Mouse (Mus musculus) erythroid progenitor cell, adult 5-6 weeks (primary cell): ENCODE results near the gene Carmil3. TPM values are rescaled to one million over a fixed set of nuclear protein-coding genes. Genes with fewer than 3 reads are reported as not detected.

Experiments used
- ATAC-seq: replicated peaks from 2 replicates; pipeline ENCODE4 v1.8.0; 2016; ENCODE audit warnings: moderate number of reproducible peaks, mild to moderate bottlenecking, moderate TSS enrichment, inconsistent platforms; ENCODE audit not compliant: poor library complexity, low FRiP score, severe bottlenecking
- total RNA-seq, 2 experiments: library from RNA; stranded (forward) in 1 of 2; stranded (reverse) in 1 of 2; fragments of 150-400 nt in 1 of 2; fragments of 186-747, 209-891 nt in 1 of 2; gene quantifications; 2 replicates each; pipeline versions ENCODE4 v1.2.3 to v1.2.4; 2015 to 2017; ENCODE audit warnings: low replicate concordance in 2 of 2

The Carmil3 gene
- total RNA-seq, 2 experiments from 2014 or later = 0.42 TPM; not detected in 1

DNA sequence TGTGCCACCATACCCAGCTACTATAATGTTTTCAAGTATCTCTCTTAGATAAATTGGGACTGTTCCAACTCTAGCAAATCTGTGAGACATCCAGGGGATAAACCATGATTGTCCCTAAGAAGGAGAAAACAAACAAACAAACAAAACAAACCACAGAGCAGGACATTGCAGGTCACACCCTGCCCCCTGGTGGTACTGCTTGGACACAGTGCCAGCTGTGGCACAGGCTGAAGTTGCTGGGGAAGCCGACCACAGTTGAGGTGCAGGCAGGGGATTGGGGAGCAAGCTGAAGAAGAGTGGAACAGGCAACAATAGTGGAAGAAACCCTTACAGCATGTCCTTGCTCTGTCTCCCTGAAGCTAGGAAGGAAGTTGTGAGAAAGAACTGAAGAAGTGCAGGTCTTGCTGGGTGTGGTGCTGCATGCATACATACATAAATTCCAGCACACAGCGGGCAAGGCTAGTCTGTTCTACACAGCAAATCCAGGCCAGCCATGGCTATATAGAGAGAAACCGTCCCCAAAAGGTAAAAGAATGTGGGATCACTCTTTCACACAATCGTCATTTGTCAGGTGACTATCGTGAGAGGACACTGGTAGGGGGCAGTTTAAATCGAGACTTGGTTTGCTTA, 45.8 kb downstream of the Carmil3 start:
- no peak for ATAC-seq

DNA sequence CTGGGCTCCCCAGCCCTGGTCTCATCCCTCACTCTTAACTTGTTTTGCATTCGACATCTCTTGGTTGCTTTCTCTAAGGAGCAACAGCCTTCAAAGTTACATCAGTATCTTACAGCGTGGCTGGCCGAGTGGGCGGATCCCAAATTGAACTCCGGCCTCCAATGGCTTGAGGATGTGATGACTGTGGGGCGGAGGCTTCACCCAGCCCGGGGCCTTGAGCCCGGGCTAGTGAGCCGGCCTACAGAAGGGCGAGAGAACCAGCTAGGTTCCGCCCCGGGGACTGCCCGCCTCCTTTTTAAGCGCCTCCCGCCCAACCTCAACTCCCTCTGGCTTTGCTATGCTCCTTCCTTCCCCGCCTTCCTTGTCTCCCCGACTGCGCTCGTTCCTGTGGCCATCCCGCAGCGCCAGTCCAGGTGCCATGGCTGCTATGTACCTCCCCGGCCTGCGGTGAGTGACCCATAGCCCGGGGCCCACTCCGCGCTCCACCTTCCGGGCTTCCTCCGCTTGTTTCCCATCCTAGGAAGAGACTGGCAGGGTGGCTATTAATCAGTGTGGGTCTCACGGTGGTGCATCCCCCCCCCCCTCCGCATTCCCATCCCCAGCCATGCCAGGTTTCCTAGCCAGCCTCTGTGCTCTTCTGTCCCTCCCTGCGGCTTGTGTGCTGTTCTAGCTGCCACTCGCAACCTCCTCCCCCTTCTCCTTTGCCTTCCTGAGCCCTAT, 49.8 kb downstream of the Carmil3 start, which contains the start of gene Pck2:
TSS of gene Pck2 (plus strand) at position 200 of the 720 bp plus-strand sequence.
- ATAC-seq = peak; percentile 86

- peak; percentile 25 for ATAC-seq
Measured at GRCm38 (mm10) chr14:55540787-55541321, 50.4 kb downstream of the Carmil3 start.

DNA sequence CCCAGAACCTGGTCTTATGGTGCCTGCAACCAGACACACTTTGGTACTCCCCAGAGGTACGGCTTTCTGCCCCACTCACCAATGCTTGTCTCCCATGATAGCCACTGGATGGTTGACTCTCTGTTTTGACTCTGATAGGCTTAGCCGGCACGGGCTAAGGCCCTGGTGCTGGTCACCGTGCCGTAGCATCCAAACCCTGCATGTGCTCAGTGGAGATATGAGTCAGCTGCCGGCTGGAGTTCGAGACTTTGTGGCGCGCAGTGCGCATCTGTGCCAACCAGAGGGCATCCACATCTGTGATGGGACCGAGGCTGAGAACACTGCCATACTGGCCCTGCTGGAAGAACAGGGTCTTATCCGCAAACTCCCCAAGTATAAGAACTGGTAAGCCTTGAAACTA, 51.8 kb downstream of the Carmil3 start:
- ATAC-seq = peak; percentile 72

- no peak for ATAC-seq
Measured at GRCm38 (mm10) chr14:55544334-55544733, 53.9 kb downstream of the Carmil3 start.

- ATAC-seq = no peak
Measured at GRCm38 (mm10) chr14:55550191-55550590, 59.7 kb downstream of the Carmil3 start.

DNA sequence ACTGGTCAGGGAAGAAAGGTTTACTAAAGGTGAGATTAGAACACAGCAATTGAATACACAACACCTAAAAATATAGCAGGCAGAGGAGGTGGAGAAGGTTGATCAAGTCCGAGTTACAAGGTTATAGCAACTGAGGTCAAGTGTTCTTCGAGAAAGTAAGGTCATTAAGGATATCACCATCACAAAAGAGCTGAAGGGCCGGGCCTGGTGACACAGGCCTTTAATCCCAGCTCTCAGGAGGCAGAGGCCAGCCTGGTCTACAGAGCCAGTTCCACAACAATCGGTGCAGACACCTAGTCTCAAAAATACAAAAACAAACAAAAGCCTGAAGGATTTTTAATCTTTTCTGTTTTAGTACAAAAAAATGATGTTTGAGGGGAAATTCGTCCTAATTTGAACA, 60.9 kb downstream of the Carmil3 start:
- no peak for ATAC-seq

GRCm38 (mm10) chr14:55551794-55552193, 61.3 kb downstream of the Carmil3 start:
- no peak for ATAC-seq

GRCm38 (mm10) chr14:55554635-55555034, 64.2 kb downstream of the Carmil3 start:
- ATAC-seq = no peak

DNA sequence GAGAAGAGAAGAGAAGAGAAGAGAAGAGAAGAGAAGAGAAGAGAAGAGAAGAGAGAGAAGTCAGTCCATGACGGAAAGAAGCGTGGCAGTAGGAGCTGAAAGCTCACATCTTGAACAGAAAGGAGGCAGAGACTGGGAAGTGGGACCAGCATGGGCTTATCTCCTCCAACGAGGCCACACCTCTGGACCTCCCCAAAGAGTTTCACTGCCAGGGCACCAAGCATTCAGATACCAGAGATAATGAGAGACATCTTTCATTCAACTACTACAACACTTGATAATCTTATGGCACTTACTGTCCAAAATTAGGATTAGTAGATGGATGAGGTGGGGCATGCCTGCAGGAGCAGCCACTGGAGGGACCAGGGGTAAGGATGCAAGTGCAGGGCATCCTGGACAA, 65.3 kb downstream of the Carmil3 start:
- ATAC-seq = no peak

GRCm38 (mm10) chr14:55557003-55557402, 66.6 kb downstream of the Carmil3 start:
- ATAC-seq = no peak

- ATAC-seq = no peak
Measured at GRCm38 (mm10) chr14:55557587-55557986, 67.1 kb downstream of the Carmil3 start.

Other genes with a start within 250 kb of the Carmil3 start
- 15.5 and 26.4 TPM in 2 replicates for gene Dhrs4, start 11.9 kb upstream of the Carmil3 start, total RNA-seq (2015; ENCODE audit: low replicate concordance)
- 21.8 and 34.7 TPM in 2 replicates for gene Dhrs4, start 11.9 kb upstream of the Carmil3 start, total RNA-seq (2017; ENCODE audit: low replicate concordance)
- not detected in 2 replicates for gene Cpne6, start 19.8 kb downstream of the Carmil3 start, total RNA-seq (2015; ENCODE audit: low replicate concordance)
- not detected in 2 replicates for gene Cpne6, start 19.8 kb downstream of the Carmil3 start, total RNA-seq (2017; ENCODE audit: low replicate concordance)
- 0.84 TPM in 1 of 2 replicates, not detected in the other for gene Nrl, start 34.3 kb downstream of the Carmil3 start, total RNA-seq (2015; ENCODE audit: low replicate concordance)
- gene Nrl, start 34.3 kb downstream of the Carmil3 start, total RNA-seq (2017; ENCODE audit: low replicate concordance) = 0.51 and 0.98 TPM in 2 replicates
- gene Pck2, start 49.6 kb downstream of the Carmil3 start, total RNA-seq (2015; ENCODE audit: low replicate concordance) = 79.3 and 89.7 TPM in 2 replicates
- gene Pck2, start 49.6 kb downstream of the Carmil3 start, total RNA-seq (2017; ENCODE audit: low replicate concordance) = 112 and 125 TPM in 2 replicates
- gene Dcaf11, start 69.4 kb downstream of the Carmil3 start, total RNA-seq (2015; ENCODE audit: low replicate concordance) = 31.0 and 44.0 TPM in 2 replicates
- 20.2 and 39.3 TPM in 2 replicates for gene Dcaf11, start 69.4 kb downstream of the Carmil3 start, total RNA-seq (2017; ENCODE audit: low replicate concordance)
- gene A730061H03Rik, start 69.8 kb downstream of the Carmil3 start, total RNA-seq (2015; ENCODE audit: low replicate concordance) = 6.5 TPM in 1 of 2 replicates, not detected in the other
- not detected in 2 replicates for gene A730061H03Rik, start 69.8 kb downstream of the Carmil3 start, total RNA-seq (2017; ENCODE audit: low replicate concordance)
- not detected in 2 replicates for gene Fitm1, start 85.0 kb downstream of the Carmil3 start, total RNA-seq (2015; ENCODE audit: low replicate concordance)
- gene Fitm1, start 85.0 kb downstream of the Carmil3 start, total RNA-seq (2017; ENCODE audit: low replicate concordance) = not detected in 2 replicates
- gene Psme1, start 87.5 kb downstream of the Carmil3 start, total RNA-seq (2015; ENCODE audit: low replicate concordance) = 287 and 391 TPM in 2 replicates
- gene Psme1, start 87.5 kb downstream of the Carmil3 start, total RNA-seq (2017; ENCODE audit: low replicate concordance) = 37.7 and 64.8 TPM in 2 replicates
- gene Emc9, start 94.7 kb downstream of the Carmil3 start, total RNA-seq (2015; ENCODE audit: low replicate concordance) = 11.7 and 19.8 TPM in 2 replicates
- gene Emc9, start 94.7 kb downstream of the Carmil3 start, total RNA-seq (2017; ENCODE audit: low replicate concordance) = 3.3 and 14.8 TPM in 2 replicates
- 112 and 141 TPM in 2 replicates for gene Psme2, start 100.5 kb downstream of the Carmil3 start, total RNA-seq (2015; ENCODE audit: low replicate concordance)
- 45.1 and 109 TPM in 2 replicates for gene Psme2, start 100.5 kb downstream of the Carmil3 start, total RNA-seq (2017; ENCODE audit: low replicate concordance)
- 20.2 and 22.2 TPM in 2 replicates for gene Rnf31, start 101.1 kb downstream of the Carmil3 start, total RNA-seq (2015; ENCODE audit: low replicate concordance)
- 31.8 and 34.7 TPM in 2 replicates for gene Rnf31, start 101.1 kb downstream of the Carmil3 start, total RNA-seq (2017; ENCODE audit: low replicate concordance)
- 70.8 and 89.0 TPM in 2 replicates for gene Irf9, start 112.9 kb downstream of the Carmil3 start, total RNA-seq (2015; ENCODE audit: low replicate concordance)
- 87.4 and 106 TPM in 2 replicates for gene Irf9, start 112.9 kb downstream of the Carmil3 start, total RNA-seq (2017; ENCODE audit: low replicate concordance)
- gene Rec8, start 127.4 kb downstream of the Carmil3 start, total RNA-seq (2015; ENCODE audit: low replicate concordance) = 6.5 TPM in 1 of 2 replicates, not detected in the other
- 1.4 and 7.7 TPM in 2 replicates for gene Rec8, start 127.4 kb downstream of the Carmil3 start, total RNA-seq (2017; ENCODE audit: low replicate concordance)
- gene Ipo4, start 145.3 kb downstream of the Carmil3 start, total RNA-seq (2015; ENCODE audit: low replicate concordance) = 29.9 and 46.5 TPM in 2 replicates
- gene Ipo4, start 145.3 kb downstream of the Carmil3 start, total RNA-seq (2017; ENCODE audit: low replicate concordance) = 18.1 and 53.9 TPM in 2 replicates
- gene Gm49378, start 147.2 kb downstream of the Carmil3 start, total RNA-seq (2015; ENCODE audit: low replicate concordance) = 12.3 and 17.2 TPM in 2 replicates
- 3.5 and 7.0 TPM in 2 replicates for gene Gm49378, start 147.2 kb downstream of the Carmil3 start, total RNA-seq (2017; ENCODE audit: low replicate concordance)
- 39.8 and 58.4 TPM in 2 replicates for gene Tm9sf1, start 153.2 kb downstream of the Carmil3 start, total RNA-seq (2015; ENCODE audit: low replicate concordance)
- gene Tm9sf1, start 153.2 kb downstream of the Carmil3 start, total RNA-seq (2017; ENCODE audit: low replicate concordance) = 47.0 and 64.3 TPM in 2 replicates
- gene Tssk4, start 159.5 kb downstream of the Carmil3 start, total RNA-seq (2015; ENCODE audit: low replicate concordance) = 6.5 TPM in 1 of 2 replicates, not detected in the other
- gene Tssk4, start 159.5 kb downstream of the Carmil3 start, total RNA-seq (2017; ENCODE audit: low replicate concordance) = 1.3 and 2.5 TPM in 2 replicates
- gene Mdp1, start 169.9 kb downstream of the Carmil3 start, total RNA-seq (2015; ENCODE audit: low replicate concordance) = 14.3 and 20.5 TPM in 2 replicates
- 2.3 and 14.9 TPM in 2 replicates for gene Mdp1, start 169.9 kb downstream of the Carmil3 start, total RNA-seq (2017; ENCODE audit: low replicate concordance)
- 1.7 and 3.6 TPM in 2 replicates for gene Gmpr2, start 181.3 kb downstream of the Carmil3 start, total RNA-seq (2015; ENCODE audit: low replicate concordance)
- 9.0 and 14.1 TPM in 2 replicates for gene Gmpr2, start 181.3 kb downstream of the Carmil3 start, total RNA-seq (2017; ENCODE audit: low replicate concordance)
- gene Nedd8, start 181.5 kb downstream of the Carmil3 start, total RNA-seq (2015; ENCODE audit: low replicate concordance) = 105 and 189 TPM in 2 replicates
- 102 and 138 TPM in 2 replicates for gene Nedd8, start 181.5 kb downstream of the Carmil3 start, total RNA-seq (2017; ENCODE audit: low replicate concordance)
- gene Tinf2, start 191.2 kb downstream of the Carmil3 start, total RNA-seq (2015; ENCODE audit: low replicate concordance) = 39.6 and 50.7 TPM in 2 replicates
- 31.5 and 57.4 TPM in 2 replicates for gene Tinf2, start 191.2 kb downstream of the Carmil3 start, total RNA-seq (2017; ENCODE audit: low replicate concordance)
- 1.4 and 4.6 TPM in 2 replicates for gene Tgm1, start 223.3 kb downstream of the Carmil3 start, total RNA-seq (2015; ENCODE audit: low replicate concordance)
- 1.8 TPM in 1 of 2 replicates, not detected in the other for gene Tgm1, start 223.3 kb downstream of the Carmil3 start, total RNA-seq (2017; ENCODE audit: low replicate concordance)
- 2.9 and 6.3 TPM in 2 replicates for gene Rabggta, start 231.6 kb downstream of the Carmil3 start, total RNA-seq (2015; ENCODE audit: low replicate concordance)
- gene Rabggta, start 231.6 kb downstream of the Carmil3 start, total RNA-seq (2017; ENCODE audit: low replicate concordance) = 6.0 TPM in 1 of 2 replicates, not detected in the other